Mouse (Mus musculus) lung, postnatal 0 days (tissue): ENCODE measurements around the gene Zfp691.

Experiments
- CTCF ChIP-seq: IDR thresholded peaks from 2 replicates; pipeline ENCODE4 v1.5.1; 2016; ENCODE audit warnings: antibody characterized with exemption, mild to moderate bottlenecking
- EP300 ChIP-seq: IDR thresholded peaks from 2 replicates; pipeline ENCODE4 v1.6.1; 2016; ENCODE audit warnings: antibody characterized with exemption, mild to moderate bottlenecking, control low read depth

DNA sequence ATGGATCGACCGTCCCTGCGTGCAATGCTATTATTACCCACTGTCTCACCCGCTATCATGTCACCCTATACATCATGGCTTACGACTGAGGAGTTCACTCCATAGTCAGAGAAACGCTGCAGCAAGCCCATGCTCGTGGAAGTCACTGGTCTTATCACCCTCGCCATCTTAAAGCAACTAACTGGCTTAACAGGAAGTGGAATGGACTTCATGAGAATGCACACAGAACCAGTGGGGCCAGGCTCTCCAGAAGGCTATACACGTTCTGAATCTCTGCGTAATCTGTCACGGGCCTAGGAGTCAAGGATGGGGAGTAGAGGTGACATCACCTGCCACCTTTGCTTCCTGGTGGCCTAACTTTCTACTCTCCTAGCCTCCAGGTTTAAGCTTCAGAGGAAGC lies 25.3 kb downstream of the Zfp691 start:
- TF ChIP-seq CTCF: no peak
- TF ChIP-seq EP300: no peak
